Mouse (Mus musculus): ENCODE results near the gene Slco1c1.
"Not testable (repeated sequence)": the region's sequence is repeated elsewhere in the genome, so short reads cannot be mapped to it uniquely, and the experiment has no call there.

Slco1c1 gene

GRCm38 (mm10) chr6:141590002-141590401, 65.8 kb downstream of the Slco1c1 start:
- DNase-seq (ENCODE audit: low read depth, low spot score): no peak

- not testable (repeated sequence) for DNase-seq (ENCODE audit: low read depth, low spot score)
Observed at GRCm38 (mm10) chr6:141590598-141591200, 66.5 kb downstream of the Slco1c1 start.

- DNase-seq (ENCODE audit: low read depth, low spot score): no peak
Observed at GRCm38 (mm10) chr6:141596081-141596480, 71.9 kb downstream of the Slco1c1 start.

- DNase-seq (ENCODE audit: low read depth, low spot score): no peak
Observed at GRCm38 (mm10) chr6:141597037-141597436, 72.9 kb downstream of the Slco1c1 start.

- DNase-seq (ENCODE audit: low read depth, low spot score): no peak
Observed at GRCm38 (mm10) chr6:141600940-141601339, 76.8 kb downstream of the Slco1c1 start.

- no peak for DNase-seq (ENCODE audit: low read depth, low spot score)
Observed at GRCm38 (mm10) chr6:141610702-141611260, 86.6 kb downstream of the Slco1c1 start.

GRCm38 (mm10) chr6:141614017-141614416, 89.8 kb downstream of the Slco1c1 start:
- no peak for DNase-seq (ENCODE audit: low read depth, low spot score)

- DNase-seq (ENCODE audit: low read depth, low spot score): no peak
Observed at GRCm38 (mm10) chr6:141615348-141615747, 91.2 kb downstream of the Slco1c1 start.
